ENCODE assay signal across 8 mouse cellular contexts in genomic region chr6:70824987-70825337, GRCm38 (mm10). TPM values are rescaled to one million over a fixed set of nuclear protein-coding genes. Genes with fewer than 3 reads are reported as not detected.
DNase-seq lines count a peak whose midpoint lies in the region; ATAC-seq and TF ChIP-seq lines count a peak whose summit lies in the region.

No protein-coding gene starts in this region.

- H3K9ac ChIP-seq in lung, embryonic 14.5 days = no peak overlapping the region
- 0 out of 2 replicates have a peak overlapping the region, but pooled peaks have one; percentile 61 for H3K9ac ChIP-seq in liver, embryonic 11.5 days (ENCODE audit: low read depth, low read length)

- no peak overlapping the region for H3K27ac ChIP-seq in lung, embryonic 14.5 days (ENCODE audit: low read depth)
- H3K27ac ChIP-seq in embryonic fibroblast, embryonic 13.5 days (ENCODE audit: insufficient read depth, low read length) = peak overlapping the region; percentile 34; the same call in 1 of the 2 replicates
- peak overlapping the region; percentile 2; the same call in 1 of the 2 replicates for H3K27ac ChIP-seq in liver, embryonic 11.5 days (ENCODE audit: low read depth, low read length)
- H3K27ac ChIP-seq in small intestine, adult 2 months (ENCODE audit: insufficient read depth, low read depth, low read length) = peak overlapping the region; percentile 96

- H3K27me3 ChIP-seq in lung, embryonic 14.5 days (ENCODE audit: insufficient read depth, low read length) = no peaks in the 10 kb centered on the region
- no peaks in the 10 kb centered on the region for H3K27me3 ChIP-seq in liver, embryonic 11.5 days (replicated peaks; ENCODE audit: control insufficient read depth, insufficient read depth, low read length)
- no peaks in the 10 kb centered on the region for H3K27me3 ChIP-seq in small intestine, adult 2 months (ENCODE audit: control insufficient read depth, insufficient read depth, low read length)

- H3K9me3 ChIP-seq in lung, embryonic 14.5 days (ENCODE audit: low read depth, low read length) = no peaks in the 10 kb centered on the region
- no peaks in the 10 kb centered on the region for H3K9me3 ChIP-seq in liver, embryonic 11.5 days (ENCODE audit: control insufficient read depth, low read length)

- no peak for TF ChIP-seq CTCF in lung, embryonic 14.5 days (IDR thresholded peaks at IDR 0.05; ENCODE audit: low read depth)
- TF ChIP-seq CTCF in lung, adult 2 months (IDR thresholded peaks at IDR 0.05; ENCODE audit: insufficient read depth, low read length) = no peak
- TF ChIP-seq CTCF in embryonic fibroblast, embryonic 13.5 days (IDR thresholded peaks at IDR 0.05; ENCODE audit: borderline replicate concordance, insufficient read depth, low read length) = no peak
- no peak for TF ChIP-seq CTCF in small intestine, adult 2 months (IDR thresholded peaks at IDR 0.05; ENCODE audit: extremely low read depth, insufficient read length, insufficient replicate concordance, low read depth, low read length)

- H3K4me2 ChIP-seq in lung, embryonic 14.5 days = peak overlapping the region; percentile 70
- H3K4me2 ChIP-seq in liver, embryonic 11.5 days = peak overlapping the region; percentile 76

- no peak for TF ChIP-seq POLR2A in lung, adult 2 months (IDR thresholded peaks at IDR 0.05; ENCODE audit: borderline replicate concordance, extremely low read depth, low read depth, low read length)
- no peak for TF ChIP-seq POLR2A in embryonic fibroblast, embryonic 13.5 days (IDR thresholded peaks at IDR 0.05; ENCODE audit: low read depth, low read length)
- TF ChIP-seq POLR2A in small intestine, adult 2 months (IDR thresholded peaks at IDR 0.05; ENCODE audit: low read depth, low read length) = no peak

- peak overlapping the region; percentile 35 for H3K4me3 ChIP-seq in lung, embryonic 14.5 days (ENCODE audit: low read depth, low read length)
- H3K4me3 ChIP-seq in lung, adult 2 months (replicated peaks; ENCODE audit: extremely low read depth, low read depth, low read length) = no peak overlapping the region
- no peak overlapping the region for H3K4me3 ChIP-seq in embryonic fibroblast, embryonic 13.5 days (ENCODE audit: insufficient read depth, low read length)
- peak overlapping the region; percentile 43 for H3K4me3 ChIP-seq in liver, embryonic 11.5 days (ENCODE audit: low read depth, low read length)
- H3K4me3 ChIP-seq in small intestine, adult 2 months (ENCODE audit: low read depth, low read length) = peak overlapping the region; percentile 58

- H3K4me1 ChIP-seq in lung, embryonic 14.5 days (ENCODE audit: insufficient read depth) = no peaks in the 10 kb centered on the region
- no peaks in the 10 kb centered on the region for H3K4me1 ChIP-seq in lung, adult 2 months (ENCODE audit: control insufficient read depth, insufficient read depth, low read length)
- H3K4me1 ChIP-seq in embryonic fibroblast, embryonic 13.5 days (ENCODE audit: control insufficient read depth, insufficient read depth, low read length) = peaks cover 2% of the 10 kb centered on the region; the same call in 1 of the 2 replicates
- H3K4me1 ChIP-seq in liver, embryonic 11.5 days (replicated peaks; ENCODE audit: control insufficient read depth, insufficient read depth, low read length) = peaks cover 7% of the 10 kb centered on the region; the same call in 1 of the 2 replicates
- peaks cover 9% of the 10 kb centered on the region; the same call in 1 of the 2 replicates for H3K4me1 ChIP-seq in small intestine, adult 2 months (ENCODE audit: control insufficient read depth, insufficient read depth, insufficient read length, low read length)

- WGBS in lung, embryonic 14.5 days = 30% methylated on average over 4 of the region's 4 CpGs
- 31% methylated on average over 4 of the region's 4 CpGs for WGBS in lung, adult 2 months
- WGBS in liver, embryonic 11.5 days = 34% methylated on average over 4 of the region's 4 CpGs
- WGBS in small intestine, adult 2 months = 12% methylated on average over 4 of the region's 4 CpGs

- H3K36me3 ChIP-seq in lung, embryonic 14.5 days (ENCODE audit: insufficient read depth) = no peaks in the 10 kb centered on the region
- no peaks in the 10 kb centered on the region for H3K36me3 ChIP-seq in liver, embryonic 11.5 days (ENCODE audit: control insufficient read depth, insufficient read depth, low read length)
- no peaks in the 10 kb centered on the region for H3K36me3 ChIP-seq in small intestine, adult 2 months (ENCODE audit: control insufficient read depth, insufficient read depth, low read length)

- ATAC-seq in lung, embryonic 14.5 days (ENCODE audit: insufficient read depth) = no peak
- no peak for ATAC-seq in liver, embryonic 11.5 days (replicated peaks; ENCODE audit: low FRiP score)

- DNase-seq in lung, embryonic 14.5 days = no peak
- no peak for DNase-seq in lung, adult 2 months
- DNase-seq in liver, embryonic 11.5 days (ENCODE audit: low spot score) = no peak
- no peak for DNase-seq in adrenal gland, adult 18-20 months (ENCODE audit: low spot score in 2 of 2)
- no peak for DNase-seq in ovary, postnatal 10 days (ENCODE audit: low spot score)
- no peak for DNase-seq in cerebellum, adult 9-10 months

RNA-seq across cellular contexts. Expression of gene Eif2ak3, which starts 19.4 kb away (rescaled TPM):
- 8.9 and 9.7 TPM in 2 replicates for polyA plus RNA-seq in lung, embryonic 14.5 days (2014; fragmentation: Nextera tagmentation; extraction: Ambion mirVana)
- 12.6 and 14.8 TPM in 2 replicates for polyA plus RNA-seq in lung, adult 2 months (2012; rRNA removed)
- polyA plus RNA-seq in embryonic fibroblast, embryonic 13.5 days (2011; ENCODE audit: insufficient read length, low read depth, missing spikeins) = 21.7 and 23.8 TPM in 2 replicates
- polyA plus RNA-seq in liver, embryonic 11.5 days (2014; fragmentation: Nextera tagmentation; extraction: Ambion mirVana) = 6.1 and 7.4 TPM in 2 replicates
- 12.5 and 24.5 TPM in 2 replicates for polyA plus RNA-seq in small intestine, adult 2 months (2012; rRNA removed)
- 10 to 100 TPM; 17.2 to 17.4 TPM for total RNA-seq in adrenal gland, adult 18-20 months (2021)

RNA-seq across cellular contexts. Expression of gene Rpia, which starts 32.9 kb away (rescaled TPM):
- 2.5 and 3.4 TPM in 2 replicates for polyA plus RNA-seq in lung, embryonic 14.5 days (2014; fragmentation: Nextera tagmentation; extraction: Ambion mirVana)
- 8.8 and 10.7 TPM in 2 replicates for polyA plus RNA-seq in lung, adult 2 months (2012; rRNA removed)
- 7.8 TPM in 2 replicates for polyA plus RNA-seq in embryonic fibroblast, embryonic 13.5 days (2011; ENCODE audit: insufficient read length, low read depth, missing spikeins)
- polyA plus RNA-seq in liver, embryonic 11.5 days (2014; fragmentation: Nextera tagmentation; extraction: Ambion mirVana) = 6.5 and 8.6 TPM in 2 replicates
- polyA plus RNA-seq in small intestine, adult 2 months (2012; rRNA removed) = 7.3 and 12.9 TPM in 2 replicates
- 10 to 100 TPM; 21.7 to 23.4 TPM for total RNA-seq in adrenal gland, adult 18-20 months (2021)

Comparison
In these comparisons a context has a peak if more than half of its experiments do, and no peak if none do; other contexts are left out.
1. H3K4me3 ChIP-seq: peak in lung, embryonic 14.5 days (single experiment), liver, embryonic 11.5 days (single experiment) and small intestine, adult 2 months (single experiment); none in lung, adult 2 months (single experiment) and embryonic fibroblast, embryonic 13.5 days (single experiment).